Mouse (Mus musculus) liver, postnatal 0 days (tissue): ENCODE data around the gene Cst8.

ENCODE experiments used
- CTCF ChIP-seq: sonication (generic); IDR thresholded peaks from 2 replicates; pipeline ENCODE4 v1.5.1; 2016; ENCODE audit warnings: antibody characterized with exemption, low read depth
- EP300 ChIP-seq: IDR thresholded peaks from 2 replicates; pipeline ENCODE4 v1.6.1; 2016; ENCODE audit warnings: antibody characterized with exemption, low read depth, mild to moderate bottlenecking

- TF ChIP-seq CTCF (no peak), EP300 (no peak)
Observed at GRCm38 (mm10) chr2:148798485-148798884, at the start of gene Cst8.
